Mouse (Mus musculus) liver, postnatal 0 days (tissue): Measurements from ENCODE around the gene Klhl35.

ENCODE experiments used
- CTCF ChIP-seq: sonication (generic); IDR thresholded peaks from 2 replicates; pipeline ENCODE4 v1.5.1; 2016; ENCODE audit warnings: antibody characterized with exemption, low read depth
- EP300 ChIP-seq: IDR thresholded peaks from 2 replicates; pipeline ENCODE4 v1.6.1; 2016; ENCODE audit warnings: antibody characterized with exemption, low read depth, mild to moderate bottlenecking

DNA sequence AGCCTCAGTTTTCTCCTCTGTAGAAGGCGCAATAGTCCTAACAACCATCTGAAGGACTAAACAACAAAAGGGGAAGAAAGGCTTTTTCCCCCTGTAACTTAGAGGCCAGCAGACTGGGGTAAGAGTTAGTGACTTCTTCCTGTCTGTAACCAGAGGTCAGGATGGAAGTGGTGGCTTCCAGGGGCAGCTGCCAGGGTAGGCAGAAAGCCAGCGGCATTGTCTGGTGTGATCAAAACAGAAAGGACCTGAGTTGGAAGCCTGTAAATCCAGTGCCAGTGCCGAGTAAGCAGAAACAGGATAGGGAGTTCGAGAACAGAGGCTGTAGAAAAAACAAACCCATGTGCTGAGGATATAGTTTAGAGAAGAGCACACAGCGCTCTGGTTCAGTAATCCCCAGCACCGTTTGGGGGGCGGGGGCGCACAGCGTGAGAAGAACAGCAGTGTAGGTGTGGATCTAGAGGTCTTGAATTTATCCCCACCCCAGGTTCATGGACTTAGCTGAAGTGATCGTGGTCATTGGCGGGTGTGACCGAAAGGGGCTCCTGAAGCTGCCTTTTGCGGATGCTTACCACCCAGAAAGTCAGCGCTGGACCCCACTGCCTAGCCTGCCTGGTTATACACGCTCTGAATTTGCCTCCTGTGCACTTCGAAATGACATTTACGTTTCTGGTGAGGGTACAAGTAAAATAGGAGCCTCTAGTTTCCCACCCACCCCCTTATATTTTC is 4.0 kb downstream of the Klhl35 start:
- TF ChIP-seq CTCF (no peak), EP300 (no peak)
